16 mouse cellular contexts compared by ENCODE assay signal in the genomic region with DNA sequence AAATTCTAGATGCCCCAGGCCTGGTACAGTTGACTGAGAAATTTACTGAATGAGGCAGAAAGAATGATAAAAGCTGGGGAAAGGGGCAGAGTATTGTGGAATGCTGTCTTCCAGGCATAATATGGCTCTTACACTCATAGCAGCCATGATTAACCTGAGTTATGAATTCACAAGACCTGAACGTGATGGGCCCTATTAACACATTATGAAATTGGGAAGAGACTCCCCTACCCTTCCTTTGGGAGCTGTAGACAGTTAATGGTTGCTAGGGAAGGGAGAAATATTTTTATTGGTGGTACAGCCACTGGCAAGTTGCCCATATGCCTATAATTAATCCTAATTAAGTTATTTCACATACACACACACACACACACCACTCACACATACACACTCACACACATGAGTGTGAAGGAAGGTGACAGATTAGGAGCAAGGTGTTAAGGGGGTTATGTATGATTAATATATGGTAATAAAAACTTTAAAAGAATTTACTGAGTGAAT. TPM values are rescaled to one million over a fixed set of nuclear protein-coding genes. Genes with fewer than 3 reads are reported as not detected.
"Had no signal": no experiment of that assay in that cellular context is flagged by ENCODE, and none has a peak within 500 bp of the region (broad histone marks: within the 10 kb centered on the region; RNA-seq: fewer than 3 reads in every experiment).

No protein-coding gene starts in this region.

- H3K27ac ChIP-seq: kidney, embryonic 15.5 days; limb, embryonic 13.5 days; liver, embryonic 14.5 days; midbrain, embryonic 12.5 days; neural tube, embryonic 12.5 days had no signal

- H3K4me2 ChIP-seq: kidney, embryonic 15.5 days; midbrain, embryonic 12.5 days; neural tube, embryonic 12.5 days had no signal

- H3K4me1 ChIP-seq: neural tube, embryonic 12.5 days had no signal

- H3K9me3 ChIP-seq: kidney, embryonic 15.5 days; limb, embryonic 13.5 days; midbrain, embryonic 12.5 days; neural tube, embryonic 12.5 days had no signal

- H3K27me3 ChIP-seq: kidney, embryonic 15.5 days; limb, embryonic 13.5 days; midbrain, embryonic 12.5 days; neural tube, embryonic 12.5 days had no signal

- H3K36me3 ChIP-seq: kidney, embryonic 15.5 days; limb, embryonic 13.5 days; midbrain, embryonic 12.5 days; neural tube, embryonic 12.5 days had no signal

- H3K9ac ChIP-seq: kidney, embryonic 15.5 days; limb, embryonic 13.5 days; liver, embryonic 14.5 days; midbrain, embryonic 12.5 days; neural tube, embryonic 12.5 days had no signal

- DNase-seq: kidney, adult 2 months; layer of hippocampus, postnatal 36 days; left cerebral cortex, postnatal 4 days; lung, adult 18-20 months; right cerebral cortex, adult 18-20 months; right cerebral cortex, postnatal 25 days; thymus, postnatal 4 days had no signal

- H3K4me3 ChIP-seq: kidney, embryonic 15.5 days; limb, embryonic 13.5 days; midbrain, embryonic 12.5 days; myocyte; neural tube, embryonic 12.5 days had no signal

RNA-seq across cellular contexts. Expression of a gene that starts 56.1 kb away (rescaled TPM):
- total RNA-seq: left cerebral cortex, postnatal 4 days; liver, adult 2 months; megakaryocyte-erythroid progenitor cell, adult 5-6 weeks had no signal
- polyA plus RNA-seq: liver, adult 2 months; midbrain, embryonic 12.5 days; myocyte; small intestine, adult 2 months had no signal
